Mouse (Mus musculus) cerebellum, adult 18-20 months (tissue): ENCODE measurements around the gene Tmem167b.
"Not testable (repeated sequence)": the region's sequence is repeated elsewhere in the genome, so short reads cannot be mapped to it uniquely, and the experiment has no call there.

ENCODE experiments used
- DNase-seq, 2 experiments: peaks; one replicate each; pipeline ENCODE4 v3.0.0; 2021

Tmem167b gene

GRCm38 (mm10) chr3:108562133-108562730, at the start of gene Tmem167b:
Gene Tmem167b, minus strand, starts transcription at chr3:108562466.
- peak; percentile 97 to 98 for DNase-seq

GRCm38 (mm10) chr3:108608906-108609305, 46.6 kb upstream of the Tmem167b start:
- DNase-seq, result no peak

GRCm38 (mm10) chr3:108591530-108592522, 29.6 kb upstream of the Tmem167b start:
- DNase-seq, result no peak

- peak; percentile 90 to 96 for DNase-seq
Measured at GRCm38 (mm10) chr3:108590786-108591529, 28.7 kb upstream of the Tmem167b start, which contains the start of gene Wdr47. Gene Wdr47, plus strand, starts transcription at chr3:108591279.

- no peak for DNase-seq
Measured at GRCm38 (mm10) chr3:108588446-108588845, 26.2 kb upstream of the Tmem167b start.

- no peak for DNase-seq
Measured at GRCm38 (mm10) chr3:108584580-108584979, 22.3 kb upstream of the Tmem167b start.

- DNase-seq, result no peak
Measured at GRCm38 (mm10) chr3:108574018-108574417, 11.8 kb upstream of the Tmem167b start.

- DNase-seq, result peak in 1 of 2 experiments; percentile 16
Measured at GRCm38 (mm10) chr3:108572309-108573010, 10.2 kb upstream of the Tmem167b start.

- peak; percentile 96 to 97 for DNase-seq
Measured at GRCm38 (mm10) chr3:108571443-108572294, 9.4 kb upstream of the Tmem167b start, which contains the start of gene Taf13. Gene Taf13, plus strand, starts transcription at chr3:108571698.

GRCm38 (mm10) chr3:108570813-108571212, 8.5 kb upstream of the Tmem167b start:
- no peak for DNase-seq

GRCm38 (mm10) chr3:108569636-108570035, 7.4 kb upstream of the Tmem167b start:
- not testable (repeated sequence) for DNase-seq

GRCm38 (mm10) chr3:108567990-108568877, 6.0 kb upstream of the Tmem167b start:
- no peak for DNase-seq

- peak; percentile 80 to 86 for DNase-seq
Measured at GRCm38 (mm10) chr3:108563309-108563708, 1.0 kb upstream of the Tmem167b start.

GRCm38 (mm10) chr3:108562777-108563271, 558 bp upstream of the Tmem167b start:
- DNase-seq, result peak in 1 of 2 experiments; percentile 36

- no peak for DNase-seq
Measured at GRCm38 (mm10) chr3:108557888-108558287, 4.4 kb downstream of the Tmem167b start.

GRCm38 (mm10) chr3:108554587-108555312, 7.5 kb downstream of the Tmem167b start:
- peak; percentile 93 to 95 for DNase-seq

- DNase-seq, result peak in 1 of 2 experiments; percentile 25
Measured at GRCm38 (mm10) chr3:108554111-108554561, 8.1 kb downstream of the Tmem167b start.

- no peak for DNase-seq
Measured at GRCm38 (mm10) chr3:108542299-108542698, 20.0 kb downstream of the Tmem167b start.

- DNase-seq, result peak; percentile 85 to 88
Measured at GRCm38 (mm10) chr3:108537303-108537702, 25.0 kb downstream of the Tmem167b start.
